Mouse (Mus musculus) lung, embryonic 15.5 days (tissue): ENCODE measurements around the gene Mboat2. TPM values are rescaled to one million over a fixed set of nuclear protein-coding genes. Genes with fewer than 3 reads are reported as not detected.

Experiments
- ATAC-seq: fragments of 200-750 bp; cut with Nextera tagmentation; 2 replicates; pipeline ENCODE4 v1.8.0; 2017; ENCODE audit warnings: moderate number of reproducible peaks, borderline replicate concordance; ENCODE audit not compliant: low FRiP score, low TSS enrichment; ENCODE audit errors: extremely low read depth
- H3K27ac ChIP-seq: fragments of 300-500 bp; sonication (generic); 2 replicates; pipeline ENCODE4 v1.5.1; 2015; ENCODE audit warnings: moderate library complexity, mild to moderate bottlenecking, inconsistent platforms
- H3K27me3 ChIP-seq: fragments of 300-500 bp; sonication (generic); 2 replicates; pipeline ENCODE4 v1.6.1; 2015; ENCODE audit warnings: inconsistent platforms
- H3K36me3 ChIP-seq: fragments of 300-500 bp; sonication (generic); 2 replicates; pipeline ENCODE4 v1.6.1; 2015; ENCODE audit warnings: inconsistent platforms
- H3K4me1 ChIP-seq: fragments of 300-500 bp; sonication (generic); 2 replicates; pipeline ENCODE4 v1.6.1; 2015; ENCODE audit warnings: inconsistent platforms
- H3K4me2 ChIP-seq: fragments of 300-500 bp; sonication (generic); 2 replicates; pipeline ENCODE4 v1.6.1; 2015; ENCODE audit warnings: inconsistent platforms, mild to moderate bottlenecking, moderate library complexity
- H3K4me3 ChIP-seq: fragments of 300-500 bp; sonication (generic); 2 replicates; pipeline ENCODE4 v1.5.1; 2015; ENCODE audit warnings: mild to moderate bottlenecking, inconsistent platforms
- H3K9ac ChIP-seq: fragments of 300-500 bp; sonication (generic); 2 replicates; pipeline ENCODE4 v1.6.1; 2015; ENCODE audit warnings: inconsistent platforms
- H3K9me3 ChIP-seq: fragments of 300-500 bp; sonication (generic); 2 replicates; pipeline ENCODE4 v1.6.1; 2016; ENCODE audit warnings: inconsistent platforms
- WGBS: fragments of 180-500 bp; shearing (Covaris S2); methylation state at CpG from one replicate; pipeline ENCODE4 v1.1.7; 2015; 5-methylcytosine and 5-hydroxymethylcytosine counted together
- polyA plus RNA-seq: library from polyadenylated mRNA; unstranded; fragments of >200 nt; fragmentation: Nextera tagmentation; extraction: Ambion mirVana; gene quantifications from 2 replicates; pipeline ENCODE4 v1.2.1, GENCODE M21; 2015

Mboat2 gene
- polyA plus RNA-seq, 1 experiment from 2014 or later = 42.5 TPM

GRCm38 (mm10) chr12:24975115-24975733, 144.5 kb downstream of the Mboat2 start:
- Histone ChIP-seq H3K9me3 (no peaks in the 10 kb centered on the region), H3K4me2 (peak overlapping the region; percentile 59), H3K36me3 (no peaks in the 10 kb centered on the region), H3K4me3 (peak overlapping the region; percentile 82), H3K4me1 (peaks cover 8% of the 10 kb centered on the region; the same call in 1 of the 2 replicates), H3K9ac (peak overlapping the region; percentile 54), H3K27me3 (no peaks in the 10 kb centered on the region), H3K27ac (peak overlapping the region; percentile 77)
- ATAC-seq = peak; percentile 77
- under 1% methylated on average over 23 of the region's 31 CpGs for WGBS

- WGBS = 58% methylated on average over 5 of the region's 5 CpGs
- H3K36me3 ChIP-seq = peaks cover 13% of the 10 kb centered on the region
- H3K4me3 ChIP-seq = no peak overlapping the region
- no peak for ATAC-seq
- no peak overlapping the region for H3K9ac ChIP-seq
- H3K4me1 ChIP-seq = no peaks in the 10 kb centered on the region
- H3K4me2 ChIP-seq = no peak overlapping the region
- no peak overlapping the region for H3K27ac ChIP-seq
- H3K27me3 ChIP-seq = no peaks in the 10 kb centered on the region
- H3K9me3 ChIP-seq = no peaks in the 10 kb centered on the region
These were observed 154.5 kb downstream of the Mboat2 start for GRCm38 (mm10) chr12:24985226-24985625.

- Histone ChIP-seq H3K36me3 (peaks cover 76% of the 10 kb centered on the region), H3K27ac (no peak overlapping the region), H3K9me3 (no peaks in the 10 kb centered on the region), H3K27me3 (no peaks in the 10 kb centered on the region), H3K4me3 (no peak overlapping the region), H3K9ac (no peak overlapping the region), H3K4me1 (no peaks in the 10 kb centered on the region), H3K4me2 (no peak overlapping the region)
- 94% methylated on average over 4 of the region's 4 CpGs for WGBS
- ATAC-seq = no peak
These were observed 164.7 kb downstream of the Mboat2 start for GRCm38 (mm10) chr12:24995350-24995749.

- no peak overlapping the region for H3K4me3 ChIP-seq
- H3K27me3 ChIP-seq = no peaks in the 10 kb centered on the region
- WGBS = 65% methylated on average over 6 of the region's 6 CpGs
- no peak overlapping the region for H3K9ac ChIP-seq
- no peak overlapping the region for H3K27ac ChIP-seq
- no peak overlapping the region for H3K4me2 ChIP-seq
- H3K9me3 ChIP-seq = no peaks in the 10 kb centered on the region
- no peaks in the 10 kb centered on the region for H3K4me1 ChIP-seq
- ATAC-seq = no peak
- peaks cover 69% of the 10 kb centered on the region for H3K36me3 ChIP-seq
These were observed 174.7 kb downstream of the Mboat2 start for GRCm38 (mm10) chr12:25005350-25005749.

- WGBS = 63% methylated on average over 9 of the region's 9 CpGs
- Histone ChIP-seq H3K36me3 (peaks cover 67% of the 10 kb centered on the region), H3K4me3 (no peak overlapping the region), H3K4me1 (0 out of 2 replicates have a peak, but pooled peaks cover 4% of the 10 kb centered on the region), H3K4me2 (no peak overlapping the region), H3K9ac (no peak overlapping the region), H3K9me3 (no peaks in the 10 kb centered on the region), H3K27me3 (no peaks in the 10 kb centered on the region), H3K27ac (no peak overlapping the region)
- ATAC-seq = no peak
These were observed 179.3 kb downstream of the Mboat2 start for GRCm38 (mm10) chr12:25009957-25010356.

- no peak for ATAC-seq
- Histone ChIP-seq H3K4me3 (no peak overlapping the region), H3K9ac (no peak overlapping the region), H3K27me3 (no peaks in the 10 kb centered on the region), H3K4me1 (0 out of 2 replicates have a peak, but pooled peaks cover 4% of the 10 kb centered on the region), H3K27ac (no peak overlapping the region), H3K9me3 (no peaks in the 10 kb centered on the region), H3K36me3 (peaks cover 67% of the 10 kb centered on the region), H3K4me2 (no peak overlapping the region)
- 93% methylated on average over 1 of the region's 1 CpGs for WGBS
These were observed 179.7 kb downstream of the Mboat2 start for GRCm38 (mm10) chr12:25010416-25010815.

GRCm38 (mm10) chr12:25011733-25012367, 181.2 kb downstream of the Mboat2 start:
- H3K27me3 ChIP-seq = no peaks in the 10 kb centered on the region
- no peaks in the 10 kb centered on the region for H3K9me3 ChIP-seq
- H3K27ac ChIP-seq = peak overlapping the region; percentile 19; the same call in 1 of the 2 replicates
- H3K36me3 ChIP-seq = peaks cover 70% of the 10 kb centered on the region
- no peak for ATAC-seq
- WGBS = 51% methylated on average over 15 of the region's 15 CpGs
- H3K9ac ChIP-seq = no peak overlapping the region
- H3K4me1 ChIP-seq = 0 out of 2 replicates have a peak, but pooled peaks cover 4% of the 10 kb centered on the region
- H3K4me2 ChIP-seq = no peak overlapping the region
- no peak overlapping the region for H3K4me3 ChIP-seq

- Histone ChIP-seq H3K9ac (no peak overlapping the region), H3K4me2 (no peak overlapping the region), H3K36me3 (peaks cover 70% of the 10 kb centered on the region), H3K4me1 (0 out of 2 replicates have a peak, but pooled peaks cover 4% of the 10 kb centered on the region), H3K9me3 (no peaks in the 10 kb centered on the region), H3K4me3 (no peak overlapping the region), H3K27me3 (no peaks in the 10 kb centered on the region), H3K27ac (no peak overlapping the region)
- ATAC-seq = no peak
- WGBS = 75% methylated on average over 13 of the region's 13 CpGs
These were observed 182.2 kb downstream of the Mboat2 start for GRCm38 (mm10) chr12:25012555-25013540.

Other genes with a start within 250 kb of the Mboat2 start
- 12.6 and 15.0 TPM in 2 replicates for gene Klf11, start 179.6 kb upstream of the Mboat2 start, polyA plus RNA-seq
- gene Cys1, start 149.1 kb upstream of the Mboat2 start, polyA plus RNA-seq = 2.1 and 2.2 TPM in 2 replicates
- 222 and 224 TPM in 2 replicates for gene Rrm2, start 122.6 kb upstream of the Mboat2 start, polyA plus RNA-seq
- 17.7 and 20.6 TPM in 2 replicates for gene Kidins220, start 144.0 kb downstream of the Mboat2 start, polyA plus RNA-seq